Mouse (Mus musculus) G1E (cell line): ENCODE measurements around the gene Gm10972.
"Not testable (repeated sequence)": the region's sequence is repeated elsewhere in the genome, so short reads cannot be mapped to it uniquely, and the experiment has no call there.

Experiments
- CTCF ChIP-seq: IDR thresholded peaks from 2 replicates; pipeline ENCODE4 v1.5.1; 2012; ENCODE audit warnings: low read depth, low read length, inconsistent platforms, mixed read lengths
- GATA1 ChIP-seq: IDR thresholded peaks from 2 replicates; pipeline ENCODE4 v1.6.1; 2012; ENCODE audit warnings: borderline replicate concordance, low read length, inconsistent platforms, mixed read lengths
- GATA2 ChIP-seq: IDR thresholded peaks from 2 replicates; pipeline ENCODE4 v1.6.1; 2012; ENCODE audit warnings: low read depth, low read length, inconsistent platforms, borderline replicate concordance

DNA sequence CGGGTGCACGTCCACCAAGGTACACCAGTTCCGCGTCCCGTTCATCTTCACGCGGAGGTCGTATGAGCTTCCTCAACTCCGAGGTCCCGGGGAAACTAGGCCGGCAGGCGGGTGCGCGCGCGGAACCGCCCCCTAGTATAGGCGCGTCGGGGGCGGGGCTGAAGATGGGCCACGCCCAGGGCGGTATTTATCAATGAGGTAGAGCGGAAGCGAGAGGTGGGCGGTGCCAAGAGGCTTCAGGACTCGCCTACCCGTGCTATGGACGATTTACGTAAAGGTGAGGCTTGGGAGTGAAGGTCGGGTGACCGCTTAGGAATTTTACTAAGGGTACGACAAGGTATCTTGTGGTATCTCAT lies 15.8 kb downstream of the Gm10972 start, which contains the start of gene Tuft1:
- TF ChIP-seq GATA1, CTCF, GATA2: not testable (repeated sequence)
